Mouse (Mus musculus) lung, embryonic 14.5 days (tissue): ENCODE results near the gene Csf2ra. TPM values are rescaled to one million over a fixed set of nuclear protein-coding genes. Genes with fewer than 3 reads are reported as not detected.
A peak's percentile ranks its signal among the peaks of the same experiment; 100 is the strongest.
"Not testable (repeated sequence)": the region's sequence is repeated elsewhere in the genome, so short reads cannot be mapped to it uniquely, and the experiment has no call there.

Experiments used
- ATAC-seq: fragments of 200-750 bp; cut with Nextera tagmentation; 2 replicates; pipeline ENCODE4 v1.8.0; 2017; ENCODE audit warnings: mild to moderate bottlenecking, moderate TSS enrichment, moderate library complexity; ENCODE audit not compliant: insufficient read depth
- DNase-seq: peaks from one replicate; pipeline ENCODE4 v3.0.0-alpha.2; 2015
- H3K27ac ChIP-seq: fragments of 300-500 bp; sonication (generic); 2 replicates; pipeline ENCODE4 v1.5.1; 2014; ENCODE audit warnings: low read depth, mild to moderate bottlenecking, moderate library complexity
- H3K27me3 ChIP-seq: fragments of 300-500 bp; sonication (generic); 2 replicates; pipeline ENCODE4 v1.6.1; 2014; ENCODE audit warnings: low read length, control low read depth; ENCODE audit not compliant: insufficient read depth
- H3K36me3 ChIP-seq: fragments of 300-500 bp; sonication (generic); 2 replicates; pipeline ENCODE4 v1.6.1; 2014; ENCODE audit warnings: control low read depth; ENCODE audit not compliant: insufficient read depth
- H3K4me1 ChIP-seq: fragments of 300-500 bp; sonication (generic); 2 replicates; pipeline ENCODE4 v1.6.1; 2014; ENCODE audit warnings: antibody characterized with exemption, control low read depth; ENCODE audit not compliant: insufficient read depth
- H3K4me2 ChIP-seq: fragments of 300-500 bp; sonication (generic); 2 replicates; pipeline ENCODE4 v1.6.1; 2014; ENCODE audit warnings: mild to moderate bottlenecking
- H3K4me3 ChIP-seq: fragments of 300-500 bp; sonication (generic); 2 replicates; pipeline ENCODE4 v1.5.1; 2014; ENCODE audit warnings: low read depth, low read length
- H3K9ac ChIP-seq: fragments of 300-500 bp; sonication (generic); 2 replicates; pipeline ENCODE4 v1.6.1; 2014
- H3K9me3 ChIP-seq: fragments of 300-500 bp; sonication (generic); 2 replicates; pipeline ENCODE4 v1.6.1; 2016; ENCODE audit warnings: low read depth, low read length, control low read depth
- CTCF ChIP-seq: IDR thresholded peaks from 2 replicates; pipeline ENCODE4 v1.5.1; 2016; ENCODE audit warnings: antibody characterized with exemption, low read depth
- WGBS: fragments of 180-500 bp; shearing (Covaris S2); extraction: QIAGEN DNeasy Blood & Tissue Kit; methylation state at CpG from one replicate; pipeline ENCODE4 v1.1.7; 2014; 5-methylcytosine and 5-hydroxymethylcytosine counted together
- polyA plus RNA-seq: library from polyadenylated mRNA; unstranded; fragments of >200 nt; fragmentation: Nextera tagmentation; extraction: Ambion mirVana; gene quantifications from 2 replicates; pipeline ENCODE4 v1.2.1, GENCODE M21; 2014

Csf2ra gene
- polyA plus RNA-seq = 24.4 and 24.6 TPM in 2 replicates

- H3K36me3 ChIP-seq = no peaks in the 10 kb centered on the region
- H3K27me3 ChIP-seq = no peaks in the 10 kb centered on the region
- ATAC-seq (no peak; the same call in 1 of the 2 replicates), DNase-seq (peak; percentile 13)
- TF ChIP-seq CTCF = no peak
- H3K9ac ChIP-seq = peak within 1 kb of the TSS; percentile 39
- H3K27ac ChIP-seq = peak within 1 kb of the TSS; percentile 92
- H3K9me3 ChIP-seq = peaks cover 5% of the 10 kb centered on the region; the same call in 1 of the 2 replicates
- H3K4me2 ChIP-seq = peak within 1 kb of the TSS; percentile 65
- 54% methylated on average over 36 of the region's 36 CpGs for WGBS
- H3K4me3 ChIP-seq = peak within 1 kb of the TSS; percentile 55
- H3K4me1 ChIP-seq = no peaks in the 10 kb centered on the region
These were observed at the start of gene Csf2ra for GRCm38 (mm10) chr19:61227941-61228701. Csf2ra (minus strand) TSS chr19:61228429.

- no peaks in the 10 kb centered on the region for H3K27me3 ChIP-seq
- whole genome bisulfite sequencing = 97% methylated on average over 1 of the region's 1 CpGs
- no peak overlapping the region for H3K4me3 ChIP-seq
- TF ChIP-seq CTCF = no peak
- H3K4me1 ChIP-seq = no peaks in the 10 kb centered on the region
- no peak for ATAC-seq
- no peaks in the 10 kb centered on the region for H3K9me3 ChIP-seq
- H3K9ac ChIP-seq = no peak overlapping the region
- H3K36me3 ChIP-seq = no peaks in the 10 kb centered on the region
- no peak for DNase-seq
- no peak overlapping the region for H3K27ac ChIP-seq
- no peak overlapping the region for H3K4me2 ChIP-seq
These were observed 47.2 kb upstream of the Csf2ra start for GRCm38 (mm10) chr19:61275446-61275845.

GRCm38 (mm10) chr19:61269141-61269540 lies 40.9 kb upstream of the Csf2ra start:
- 23% methylated on average over 11 of the region's 11 CpGs for WGBS
- H3K4me3 ChIP-seq, H3K27me3 ChIP-seq: not testable (repeated sequence)

GRCm38 (mm10) chr19:61267141-61267540 lies 38.9 kb upstream of the Csf2ra start:
- no peak for ATAC-seq
- no peak overlapping the region for H3K27ac ChIP-seq
- 16% methylated on average over 7 of the region's 7 CpGs for WGBS
- no peak for DNase-seq
- no peaks in the 10 kb centered on the region for H3K36me3 ChIP-seq
- no peaks in the 10 kb centered on the region for H3K4me1 ChIP-seq
- H3K9me3 ChIP-seq = no peaks in the 10 kb centered on the region
- TF ChIP-seq CTCF = no peak
- H3K4me3 ChIP-seq = no peak overlapping the region
- H3K4me2 ChIP-seq = no peak overlapping the region
- no peaks in the 10 kb centered on the region for H3K27me3 ChIP-seq
- no peak overlapping the region for H3K9ac ChIP-seq

More at GRCm38 (mm10) chr19:61269141-61269540, 40.9 kb upstream of the Csf2ra start:
- DNase-seq, H3K4me2 ChIP-seq, ATAC-seq, H3K36me3 ChIP-seq, H3K27ac ChIP-seq, H3K9ac ChIP-seq, H3K9me3 ChIP-seq, H3K4me1 ChIP-seq: not testable (repeated sequence)

- Histone ChIP-seq H3K9ac (no peak overlapping the region), H3K36me3 (no peaks in the 10 kb centered on the region), H3K27ac (no peak overlapping the region), H3K27me3 (no peaks in the 10 kb centered on the region), H3K9me3 (no peaks in the 10 kb centered on the region), H3K4me1 (no peaks in the 10 kb centered on the region), H3K4me3 (no peak overlapping the region), H3K4me2 (no peak overlapping the region)
- DNase-seq (peak; percentile 65), ATAC-seq (no peak)
- WGBS = 2% methylated on average over 25 of the region's 26 CpGs
- TF ChIP-seq CTCF = no peak
These were observed 38.4 kb upstream of the Csf2ra start for GRCm38 (mm10) chr19:61266651-61267050.

- no peaks in the 10 kb centered on the region for H3K9me3 ChIP-seq
- no peaks in the 10 kb centered on the region for H3K36me3 ChIP-seq
- H3K27ac ChIP-seq = no peak overlapping the region
- DNase-seq = peak; percentile 50
- H3K27me3 ChIP-seq = no peaks in the 10 kb centered on the region
- WGBS = 1% methylated on average over 12 of the region's 12 CpGs
- no peaks in the 10 kb centered on the region for H3K4me1 ChIP-seq
- ATAC-seq = no peak
- no peak overlapping the region for H3K4me3 ChIP-seq
- no peak overlapping the region for H3K4me2 ChIP-seq
- H3K9ac ChIP-seq = no peak overlapping the region
- TF ChIP-seq CTCF = no peak
These were observed 38.0 kb upstream of the Csf2ra start for GRCm38 (mm10) chr19:61266246-61266615.

- no peaks in the 10 kb centered on the region for H3K36me3 ChIP-seq
- H3K4me3 ChIP-seq = no peak overlapping the region
- H3K27ac ChIP-seq = no peak overlapping the region
- H3K27me3 ChIP-seq = no peaks in the 10 kb centered on the region
- ATAC-seq (peak; percentile 28; the same call in 1 of the 2 replicates), DNase-seq (peak; percentile 77)
- no peak overlapping the region for H3K4me2 ChIP-seq
- H3K9ac ChIP-seq = no peak overlapping the region
- WGBS = 8% methylated on average over 3 of the region's 3 CpGs
- peak; percentile 62 for TF ChIP-seq CTCF
- no peaks in the 10 kb centered on the region for H3K9me3 ChIP-seq
- no peaks in the 10 kb centered on the region for H3K4me1 ChIP-seq
These were observed 37.4 kb upstream of the Csf2ra start for GRCm38 (mm10) chr19:61265349-61266245.
